Mouse (Mus musculus): ENCODE results near the gene Trip11.

The Trip11 gene

GRCm38 (mm10) chr12:101893296-101893695, 19.8 kb downstream of the Trip11 start:
- no peak for DNase-seq

DNA sequence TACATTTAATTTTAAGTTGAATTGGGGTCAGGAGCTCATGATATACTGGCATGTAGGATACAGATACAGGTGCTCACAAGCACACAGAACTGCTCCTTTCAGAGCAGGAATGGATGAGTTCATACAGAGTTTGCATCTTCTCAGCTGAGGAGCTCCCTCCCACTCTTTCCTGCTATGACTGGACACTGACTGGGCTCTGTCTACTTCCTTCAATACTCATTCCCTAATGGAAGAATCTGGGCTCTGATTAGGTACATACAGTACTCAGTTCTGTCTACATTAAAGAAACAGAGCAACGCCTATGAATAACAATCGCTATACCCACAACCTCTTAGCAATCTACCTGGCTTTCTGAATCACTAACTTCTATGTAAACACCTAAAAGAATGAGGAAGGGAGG, 20.2 kb downstream of the Trip11 start:
- DNase-seq, result no peak

DNA sequence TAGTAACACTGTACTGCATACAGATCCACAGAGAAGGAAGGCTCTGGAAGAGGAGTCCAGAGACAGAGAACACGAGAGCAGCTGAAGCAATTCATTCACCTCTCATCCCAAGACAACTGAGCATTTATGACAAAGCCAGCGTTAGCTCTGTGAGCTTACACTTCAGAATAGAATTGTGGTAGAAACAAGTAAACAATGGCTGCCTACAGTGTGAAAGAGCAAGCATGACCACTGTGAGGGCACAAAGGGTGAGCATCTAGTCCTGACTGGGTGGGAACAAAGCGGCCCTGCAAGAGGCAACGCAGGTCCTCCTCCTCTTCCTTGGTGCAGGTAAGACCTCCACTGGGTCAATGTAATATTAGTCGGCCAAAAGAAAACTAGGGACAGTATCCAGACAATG, 22.0 kb downstream of the Trip11 start:
- no peak for DNase-seq

DNA sequence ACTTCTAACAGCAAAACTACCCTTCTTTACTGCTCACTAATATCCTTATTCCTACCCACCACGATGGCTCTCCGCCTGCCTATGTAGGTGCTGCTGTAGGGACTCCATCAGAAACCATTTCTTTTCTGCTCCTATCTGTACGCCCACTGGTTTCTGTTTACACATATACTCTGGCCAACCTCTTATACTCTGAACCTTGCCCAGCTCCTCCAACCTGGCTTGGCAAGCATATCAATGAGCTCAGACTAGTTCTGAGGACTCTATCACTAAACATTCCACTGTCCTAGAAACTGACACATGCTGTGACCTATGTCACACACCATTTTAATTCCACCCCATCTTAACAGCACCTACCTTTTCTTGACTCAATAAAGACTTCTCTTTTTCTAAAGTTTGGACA, 23.7 kb downstream of the Trip11 start:
- DNase-seq, result peak; percentile 19

DNA sequence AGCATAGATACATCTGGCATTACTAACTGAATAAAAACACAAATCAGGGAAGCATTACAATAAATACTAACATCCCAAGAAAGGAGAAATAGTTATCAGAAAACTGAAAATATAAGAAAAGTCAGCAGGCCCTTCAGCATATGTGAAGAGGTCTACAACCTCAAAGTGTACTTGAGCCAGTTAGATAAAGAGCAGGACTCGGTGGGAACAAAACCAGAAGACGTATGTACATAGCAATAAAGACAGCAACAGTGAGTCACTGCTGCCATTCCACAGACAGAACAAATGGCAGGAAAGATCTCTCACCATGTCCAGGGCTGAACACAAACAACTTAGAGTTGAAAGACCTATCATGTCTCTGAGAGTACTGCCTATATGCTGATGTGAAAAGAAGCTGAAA, 24.8 kb downstream of the Trip11 start:
- no peak for DNase-seq

- no peak for DNase-seq
Measured at GRCm38 (mm10) chr12:101884926-101885325, 28.1 kb downstream of the Trip11 start.

DNA sequence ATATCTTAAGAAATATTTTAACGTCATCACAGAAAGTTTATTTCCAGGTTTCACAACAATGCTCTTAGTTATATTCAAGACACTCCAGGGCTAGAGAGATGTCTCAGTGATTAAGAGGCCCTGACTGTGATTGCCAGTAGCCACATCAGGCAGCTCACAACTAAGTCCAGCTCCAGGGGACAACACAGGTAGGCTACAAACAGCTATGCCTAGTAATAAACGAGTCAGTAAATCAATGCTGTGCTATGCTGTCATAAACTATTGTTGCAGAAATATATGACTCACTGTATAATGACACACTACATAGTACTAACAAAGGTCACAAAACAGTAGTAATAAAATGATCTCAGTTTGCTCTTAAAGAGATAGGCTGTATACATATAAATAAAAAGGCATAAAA, 36.7 kb downstream of the Trip11 start:
- DNase-seq, result no peak

DNA sequence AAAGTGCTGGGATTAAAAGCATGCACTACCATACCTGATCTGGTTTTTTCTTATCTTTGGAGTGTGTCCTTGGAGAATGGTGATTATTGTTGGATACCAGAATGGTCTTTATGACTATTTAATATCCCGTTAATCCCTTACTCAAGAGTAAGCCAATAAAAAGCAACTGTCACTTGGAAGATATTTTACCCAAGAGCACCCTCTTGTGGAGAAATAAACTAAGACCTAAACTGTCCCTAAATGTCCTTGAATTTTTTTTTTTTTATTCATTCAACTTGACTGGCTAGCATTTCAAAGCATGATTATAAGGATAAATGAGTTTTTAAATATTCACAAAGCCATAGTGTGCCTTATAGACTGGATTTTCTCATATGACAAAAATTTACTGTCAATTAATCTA, 38.0 kb downstream of the Trip11 start:
- DNase-seq, result no peak

GRCm38 (mm10) chr12:101862286-101862964, 50.6 kb downstream of the Trip11 start:
- no peak for DNase-seq

DNA sequence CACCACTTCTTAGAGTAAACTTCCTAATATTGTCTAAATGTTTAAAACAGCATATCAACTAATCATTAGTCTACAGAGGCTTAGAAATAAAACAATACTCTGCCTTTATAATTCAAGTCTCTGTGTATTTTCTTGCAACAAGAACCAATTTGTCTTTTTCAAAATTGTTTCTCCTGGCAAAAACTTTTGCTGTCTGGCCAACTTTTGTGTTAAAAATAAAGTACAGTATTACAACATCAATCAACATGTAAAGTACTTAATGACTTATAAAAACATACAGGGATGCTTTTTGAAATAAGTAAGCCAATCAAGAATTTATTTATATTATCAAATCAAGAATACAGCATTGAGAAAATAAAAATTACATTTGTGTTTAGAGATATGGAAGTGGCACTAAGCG, 52.8 kb downstream of the Trip11 start:
- no peak for DNase-seq

- no peak for DNase-seq
Measured at GRCm38 (mm10) chr12:101858011-101858410, 55.1 kb downstream of the Trip11 start.

DNA sequence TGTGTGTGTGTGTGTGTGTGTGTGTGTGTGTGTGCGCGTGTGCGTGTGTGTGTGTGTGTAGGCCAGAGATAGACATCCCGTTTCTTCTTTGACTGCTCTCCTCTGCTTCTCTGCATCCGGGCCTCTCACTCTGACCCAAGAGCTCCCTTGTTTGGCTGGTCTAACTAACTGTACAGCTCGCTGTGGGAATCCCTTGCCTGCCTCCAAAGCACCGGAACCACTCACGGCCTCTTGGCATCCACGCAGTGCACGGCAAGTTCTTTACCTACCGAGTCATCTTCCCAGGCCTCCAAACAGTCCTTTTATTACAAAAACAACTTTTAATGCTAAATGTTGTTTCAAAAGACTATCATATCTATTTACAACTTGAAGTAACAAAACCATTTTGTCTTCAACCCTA, 58.7 kb downstream of the Trip11 start:
- no peak for DNase-seq

GRCm38 (mm10) chr12:101851846-101852564, 61.1 kb downstream of the Trip11 start:
- DNase-seq, result no peak

DNA sequence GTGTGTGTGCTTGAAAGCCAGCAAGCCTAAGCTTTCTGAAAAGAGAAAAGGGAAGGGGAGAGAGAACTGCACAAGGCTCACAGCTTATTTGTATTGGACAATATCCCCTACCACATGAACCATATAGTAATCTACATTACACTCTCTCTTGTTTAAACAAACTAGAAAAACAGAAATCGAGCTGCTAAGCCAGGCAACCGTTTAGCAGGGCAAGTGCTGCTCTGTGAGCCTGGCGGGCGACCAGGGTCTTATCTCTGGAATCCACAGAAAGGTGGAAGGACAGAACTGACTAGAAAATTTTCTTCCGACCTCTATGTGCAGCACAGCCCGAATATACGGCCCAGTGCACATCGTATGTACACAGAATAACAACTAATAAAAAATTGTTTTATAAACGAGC, 61.8 kb downstream of the Trip11 start:
- no peak for DNase-seq

DNA sequence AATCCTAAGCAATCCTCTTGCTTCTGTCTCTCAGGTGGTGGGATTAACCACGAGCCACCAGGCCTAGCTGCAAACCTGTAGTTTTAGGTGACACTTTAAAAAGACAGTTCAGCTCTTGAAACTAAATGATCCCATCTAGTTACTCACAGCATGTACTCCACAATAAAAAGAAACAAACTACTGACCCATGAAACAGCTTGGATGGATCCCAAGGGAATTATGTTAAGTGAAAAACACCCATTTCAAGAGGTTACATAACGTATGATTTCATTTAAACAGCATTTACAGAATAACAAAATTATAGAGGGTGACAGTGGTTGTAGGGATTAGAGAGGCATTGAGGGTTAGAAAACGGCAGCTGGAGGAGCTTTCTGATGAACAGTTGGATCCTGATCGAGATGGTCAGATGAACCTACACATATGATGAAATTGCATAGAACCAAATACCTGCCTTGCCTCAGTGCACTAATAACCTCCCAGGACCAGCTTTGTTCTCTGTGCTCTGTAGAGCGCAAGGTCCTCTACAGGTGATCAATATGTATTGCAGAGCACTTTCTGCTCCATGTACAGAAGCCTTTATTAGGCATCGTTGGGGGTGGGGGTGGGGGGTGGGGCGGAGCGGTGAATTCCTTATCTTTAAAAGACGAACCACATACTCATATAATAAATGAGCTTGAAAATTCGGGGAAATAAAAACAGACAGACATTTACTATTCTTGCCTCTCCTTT, 76.4 kb downstream of the Trip11 start:
- DNase-seq, result no peak

GRCm38 (mm10) chr12:101834715-101835114, 78.4 kb downstream of the Trip11 start:
- no peak for DNase-seq

DNA sequence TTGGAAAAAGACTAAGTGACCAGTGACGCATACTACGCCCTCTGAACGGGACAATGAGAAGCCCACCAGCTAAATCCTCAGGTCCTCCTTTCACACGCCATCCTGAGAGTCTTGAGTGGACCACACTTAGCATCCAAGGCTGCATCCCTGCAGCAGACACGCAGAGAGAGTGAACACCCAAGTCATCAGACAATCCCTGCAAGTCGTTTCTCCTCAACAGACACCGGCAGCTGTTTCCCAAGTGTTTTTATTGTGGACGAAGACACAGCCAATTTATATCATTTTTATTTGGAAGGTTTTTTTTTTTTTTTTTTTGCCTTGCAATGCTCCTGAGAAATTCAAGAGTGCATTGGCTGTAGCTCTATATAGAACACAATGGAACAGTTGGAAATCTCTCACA, 79.3 kb downstream of the Trip11 start:
- no peak for DNase-seq

- no peak for DNase-seq
Measured at GRCm38 (mm10) chr12:101833115-101833506, 80.0 kb downstream of the Trip11 start.

DNA sequence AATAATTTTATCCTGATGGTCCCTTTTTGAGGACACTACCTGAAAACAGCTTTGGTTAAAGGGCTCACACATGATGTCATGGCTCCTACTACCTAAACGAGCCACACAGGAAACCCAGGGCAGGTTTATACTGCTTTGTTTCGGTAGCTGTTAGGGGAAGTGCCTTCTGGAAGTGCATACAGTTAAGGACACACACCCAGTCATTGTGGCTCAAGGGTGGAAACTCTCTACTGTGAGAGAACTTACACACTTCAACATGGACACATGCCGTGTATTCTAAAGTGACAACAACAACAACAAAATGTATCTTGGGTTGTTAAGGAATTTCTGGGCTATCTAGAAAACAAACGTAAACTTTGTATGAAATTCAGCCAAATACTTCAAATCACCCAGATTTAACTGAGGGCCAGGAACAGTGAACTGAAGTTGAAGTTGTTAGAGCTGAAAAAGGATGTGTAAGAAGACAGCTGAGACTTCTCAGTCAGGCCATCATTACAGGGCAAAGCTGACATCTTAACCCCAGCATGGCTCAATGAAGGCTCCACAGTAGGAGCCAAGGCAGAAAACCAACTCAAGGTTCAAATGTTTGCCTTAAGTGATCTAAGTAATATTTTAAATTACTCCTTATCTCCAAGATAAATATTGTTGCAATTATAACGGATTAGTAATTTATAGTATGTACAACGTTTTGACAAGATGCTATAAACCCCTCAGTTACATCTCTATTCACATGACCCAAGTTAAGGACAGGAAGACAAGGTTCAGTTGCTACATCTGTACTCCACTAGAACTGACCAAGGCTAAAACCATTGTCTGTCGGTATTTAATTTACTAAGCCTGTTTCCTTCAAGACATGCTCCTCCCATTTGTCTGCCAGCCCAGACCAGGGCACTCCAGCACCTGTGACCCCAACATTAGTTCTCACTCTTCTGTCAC, 80.6 kb downstream of the Trip11 start:
- no peak for DNase-seq

DNA sequence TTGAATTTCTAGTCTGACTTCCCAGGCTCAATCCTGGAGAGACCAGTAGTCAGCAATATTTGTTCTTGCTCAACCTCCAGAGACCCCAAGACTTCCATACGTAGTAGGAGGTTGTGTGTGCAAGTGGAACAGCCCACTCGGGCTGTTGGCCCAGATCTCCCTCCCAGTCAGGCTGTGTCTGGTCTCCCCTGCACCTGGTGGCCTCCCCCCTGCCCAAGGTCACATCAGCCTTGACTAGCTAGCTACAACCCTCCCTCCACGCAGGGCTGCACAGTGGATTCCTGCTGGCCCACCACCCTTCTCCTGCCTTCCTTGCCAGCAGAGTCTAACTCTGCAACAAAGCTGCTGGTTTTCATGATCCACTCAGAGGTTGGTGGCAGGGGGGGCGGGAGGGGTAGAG, 81.8 kb downstream of the Trip11 start:
- DNase-seq, result no peak

- DNase-seq, result no peak
Measured at GRCm38 (mm10) chr12:101823161-101823560, 89.9 kb downstream of the Trip11 start.

DNA sequence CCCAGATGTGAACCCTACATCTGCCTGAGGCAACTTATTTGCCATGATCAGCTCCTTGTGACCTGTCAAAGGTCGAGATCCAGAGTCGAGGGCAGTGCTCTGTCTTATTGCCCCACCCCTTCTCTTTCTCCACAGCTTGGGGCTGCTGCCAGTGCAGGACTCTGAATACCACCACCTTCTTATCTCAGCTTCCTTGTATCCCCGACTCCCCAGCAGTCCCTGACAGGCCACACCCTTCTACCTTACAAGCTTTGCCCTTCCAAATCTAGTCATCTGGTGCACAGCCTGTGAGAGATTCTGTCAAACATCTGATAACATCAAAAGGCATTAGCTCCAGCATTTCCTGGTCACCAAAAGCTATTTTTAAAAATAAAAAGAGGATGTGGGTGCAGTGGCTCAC, 91.5 kb downstream of the Trip11 start:
- no peak for DNase-seq

DNA sequence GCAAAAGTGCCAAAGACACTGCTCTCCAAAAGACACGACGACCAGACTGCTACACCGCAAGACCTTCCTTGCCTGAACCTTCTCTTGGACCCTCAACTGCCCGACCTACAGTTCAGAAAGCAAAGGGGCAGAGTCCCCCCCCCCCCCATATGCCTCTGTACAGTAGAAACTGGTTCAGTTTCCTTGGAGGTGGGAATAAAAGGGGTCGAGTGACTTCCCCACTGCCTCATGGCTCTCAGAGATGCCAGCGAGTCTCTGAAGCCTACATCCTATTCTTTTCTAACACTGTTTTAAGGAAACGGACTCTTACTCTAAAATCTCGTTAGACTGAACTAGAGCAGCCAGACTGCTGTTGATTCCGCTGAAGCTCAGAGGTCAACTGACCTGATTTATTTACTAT, 93.5 kb downstream of the Trip11 start:
- no peak for DNase-seq
